Comparison of ENCODE assay signal across 8 mouse cellular contexts in genomic region chr12:111143005-111143508, GRCm38 (mm10). TPM values are rescaled to one million over a fixed set of nuclear protein-coding genes. Genes with fewer than 3 reads are reported as not detected.
DNase-seq lines count a peak whose midpoint lies in the region; ATAC-seq and TF ChIP-seq lines count a peak whose summit lies in the region.
"Had no signal": no experiment of that assay in that cellular context is flagged by ENCODE, and none has a peak within 500 bp of the region (broad histone marks: within the 10 kb centered on the region; RNA-seq: fewer than 3 reads in every experiment).

No protein-coding gene starts in this region.

- no peak overlapping the region for H3K4me2 ChIP-seq in limb, embryonic 11.5 days (ENCODE audit: low read depth, severe bottlenecking)
- peak overlapping the region; percentile 32 for H3K4me2 ChIP-seq in heart, postnatal 0 days (ENCODE audit: low read depth, low read length)
- peak overlapping the region; percentile 13; the same call in 1 of the 2 replicates for H3K4me2 ChIP-seq in lung, embryonic 16.5 days (ENCODE audit: low read depth, low read length)

- TF ChIP-seq POLR2A in small intestine, adult 2 months (IDR thresholded peaks at IDR 0.05; ENCODE audit: low read depth, low read length): no peak

- DNase-seq in limb, embryonic 11.5 days (ENCODE audit: low spot score): peak; percentile 56
- DNase-seq in limb, embryonic 10.5 days (ENCODE audit: low spot score): no peak
- peak; percentile 35 to 43 for DNase-seq in cerebellum, postnatal 36 days
- DNase-seq in heart, postnatal 0 days (ENCODE audit: low spot score): peak; percentile 15
- no peak for DNase-seq in urinary bladder, adult 2 months (ENCODE audit: low spot score)

- H3K4me1 ChIP-seq in limb, embryonic 11.5 days (ENCODE audit: control insufficient read depth, insufficient read depth, low read length): peaks cover 10% of the 10 kb centered on the region; the same call in 1 of the 2 replicates
- H3K4me1 ChIP-seq in limb, embryonic 10.5 days: peaks cover 26% of the 10 kb centered on the region
- H3K4me1 ChIP-seq in heart, postnatal 0 days (ENCODE audit: control insufficient read depth, insufficient read depth): peaks cover 19% of the 10 kb centered on the region
- peaks cover 14% of the 10 kb centered on the region for H3K4me1 ChIP-seq in lung, embryonic 16.5 days (replicated peaks; ENCODE audit: control insufficient read depth, insufficient read depth, low read length)
- H3K4me1 ChIP-seq in small intestine, adult 2 months (ENCODE audit: control insufficient read depth, insufficient read depth, insufficient read length, low read length): peaks cover 2% of the 10 kb centered on the region; the same call in 1 of the 2 replicates

- TF ChIP-seq EP300 in heart, postnatal 0 days (IDR thresholded peaks at IDR 0.05; ENCODE audit: low read depth): no peak

- no peak for ATAC-seq in limb, embryonic 11.5 days (ENCODE audit: insufficient number of reproducible peaks, low FRiP score, low TSS enrichment, low read depth)
- ATAC-seq in heart, postnatal 0 days (ENCODE audit: insufficient read depth, low read depth): peak; percentile 24; the same call in 1 of the 2 replicates
- peak; percentile 64 for ATAC-seq in lung, embryonic 16.5 days (ENCODE audit: low read depth)

- no peak overlapping the region for H3K9ac ChIP-seq in limb, embryonic 11.5 days (ENCODE audit: low read length)
- no peak overlapping the region for H3K9ac ChIP-seq in heart, postnatal 0 days (replicated peaks; ENCODE audit: low read depth, low read length)
- no peak overlapping the region for H3K9ac ChIP-seq in lung, embryonic 16.5 days (ENCODE audit: low read length)

- no peak overlapping the region for H3K27ac ChIP-seq in limb, embryonic 11.5 days (replicated peaks; ENCODE audit: low read depth, low read length)
- H3K27ac ChIP-seq in limb, embryonic 10.5 days: no peak overlapping the region
- no peak overlapping the region for H3K27ac ChIP-seq in heart, postnatal 0 days (ENCODE audit: low read depth)
- peak overlapping the region; percentile 47; the same call in 1 of the 2 replicates for H3K27ac ChIP-seq in lung, embryonic 16.5 days (ENCODE audit: low read length)
- no peak overlapping the region for H3K27ac ChIP-seq in small intestine, adult 2 months (ENCODE audit: insufficient read depth, low read depth, low read length)

- no peak overlapping the region for H3K4me3 ChIP-seq in limb, embryonic 11.5 days (ENCODE audit: low read depth, low read length)
- H3K4me3 ChIP-seq in limb, embryonic 10.5 days: no peak overlapping the region
- H3K4me3 ChIP-seq in heart, postnatal 0 days (ENCODE audit: low read depth, low read length): no peak overlapping the region
- no peak overlapping the region for H3K4me3 ChIP-seq in lung, embryonic 16.5 days (ENCODE audit: low read length)
- no peak overlapping the region for H3K4me3 ChIP-seq in small intestine, adult 2 months (ENCODE audit: low read depth, low read length)
- H3K4me3 ChIP-seq: erythroblast, embryonic 14.5 days had no signal

- TF ChIP-seq CTCF in heart, postnatal 0 days (IDR thresholded peaks at IDR 0.05; ENCODE audit: low read depth): peak; percentile 11; the same call in 1 of the 2 replicates
- TF ChIP-seq CTCF in small intestine, adult 2 months (IDR thresholded peaks at IDR 0.05; ENCODE audit: extremely low read depth, insufficient read length, insufficient replicate concordance, low read depth, low read length): peak; percentile 17; the same call in 1 of the 2 replicates

- no peaks in the 10 kb centered on the region for H3K27me3 ChIP-seq in limb, embryonic 11.5 days (ENCODE audit: control insufficient read depth, insufficient read depth, low read length)
- H3K27me3 ChIP-seq in limb, embryonic 10.5 days (ENCODE audit: low read depth, poor library complexity, severe bottlenecking): no peaks in the 10 kb centered on the region
- H3K27me3 ChIP-seq in heart, postnatal 0 days (ENCODE audit: control insufficient read depth, insufficient read depth, low read length): no peaks in the 10 kb centered on the region
- no peaks in the 10 kb centered on the region; the same call in 1 of the 2 replicates for H3K27me3 ChIP-seq in lung, embryonic 16.5 days (ENCODE audit: control insufficient read depth, insufficient read depth, low read depth, low read length)
- H3K27me3 ChIP-seq in small intestine, adult 2 months (ENCODE audit: control insufficient read depth, insufficient read depth, low read length): no peaks in the 10 kb centered on the region

- no peaks in the 10 kb centered on the region for H3K9me3 ChIP-seq in limb, embryonic 11.5 days (ENCODE audit: control insufficient read depth, low read length)
- H3K9me3 ChIP-seq in limb, embryonic 10.5 days (replicated peaks): no peaks in the 10 kb centered on the region
- H3K9me3 ChIP-seq in heart, postnatal 0 days (replicated peaks; ENCODE audit: control insufficient read depth, low read length): no peaks in the 10 kb centered on the region
- peaks cover 4% of the 10 kb centered on the region; the same call in 1 of the 2 replicates for H3K9me3 ChIP-seq in lung, embryonic 16.5 days (ENCODE audit: control insufficient read depth, low read length)

- WGBS in limb, embryonic 11.5 days: 28% methylated on average over 12 of the region's 12 CpGs
- 29% methylated on average over 12 of the region's 12 CpGs for WGBS in limb, embryonic 10.5 days
- 18% methylated on average over 12 of the region's 12 CpGs for WGBS in heart, postnatal 0 days
- 25% methylated on average over 12 of the region's 12 CpGs for WGBS in lung, embryonic 16.5 days
- WGBS in small intestine, adult 2 months: 36% methylated on average over 12 of the region's 12 CpGs

- no peaks in the 10 kb centered on the region for H3K36me3 ChIP-seq in limb, embryonic 11.5 days (ENCODE audit: control insufficient read depth, insufficient read depth, low read length)
- H3K36me3 ChIP-seq in limb, embryonic 10.5 days: no peaks in the 10 kb centered on the region
- H3K36me3 ChIP-seq in heart, postnatal 0 days (replicated peaks; ENCODE audit: control insufficient read depth, insufficient read depth, low read length): no peaks in the 10 kb centered on the region
- H3K36me3 ChIP-seq in lung, embryonic 16.5 days (ENCODE audit: control insufficient read depth, insufficient read depth, low read length): no peaks in the 10 kb centered on the region
- H3K36me3 ChIP-seq in small intestine, adult 2 months (ENCODE audit: control insufficient read depth, insufficient read depth, low read length): no peaks in the 10 kb centered on the region

RNA-seq across cellular contexts. Expression of gene Traf3, which starts 23.1 kb away (rescaled TPM):
- polyA plus RNA-seq in limb, embryonic 11.5 days (2014; fragmentation: Nextera tagmentation; extraction: Ambion mirVana): 9.8 and 10.8 TPM in 2 replicates
- 9.6 and 10.9 TPM in 2 replicates for polyA plus RNA-seq in limb, embryonic 10.5 days (2016; fragmentation: Nextera tagmentation; extraction: Ambion mirVana)
- total RNA-seq in heart, postnatal 0 days (2014; rRNA removed; ENCODE audit: low replicate concordance): 7.2 and 8.3 TPM in 2 replicates
- 2.9 and 3.2 TPM in 2 replicates for polyA plus RNA-seq in heart, postnatal 0 days (2015; fragmentation: Nextera tagmentation; extraction: Ambion mirVana)
- 5.8 and 7.7 TPM in 2 replicates for polyA plus RNA-seq in lung, embryonic 16.5 days (2015; fragmentation: Nextera tagmentation; extraction: Ambion mirVana)
- polyA plus RNA-seq in small intestine, adult 2 months (2012; rRNA removed): 8.8 and 13.5 TPM in 2 replicates
- polyA plus RNA-seq in urinary bladder, adult 2 months (2012; rRNA removed): 18.2 and 20.4 TPM in 2 replicates

RNA-seq across cellular contexts. Expression of gene 4930595D18Rik, which starts 41.2 kb away (rescaled TPM):
- not detected in 2 replicates for polyA plus RNA-seq in limb, embryonic 11.5 days (2014; fragmentation: Nextera tagmentation; extraction: Ambion mirVana)
- polyA plus RNA-seq in limb, embryonic 10.5 days (2016; fragmentation: Nextera tagmentation; extraction: Ambion mirVana): not detected in 2 replicates
- not detected in 2 replicates for total RNA-seq in heart, postnatal 0 days (2014; rRNA removed; ENCODE audit: low replicate concordance)
- polyA plus RNA-seq in heart, postnatal 0 days (2015; fragmentation: Nextera tagmentation; extraction: Ambion mirVana): not detected in 2 replicates
- polyA plus RNA-seq in lung, embryonic 16.5 days (2015; fragmentation: Nextera tagmentation; extraction: Ambion mirVana): not detected in 2 replicates
- not detected in 2 replicates for polyA plus RNA-seq in small intestine, adult 2 months (2012; rRNA removed)
- not detected in 2 replicates for polyA plus RNA-seq in urinary bladder, adult 2 months (2012; rRNA removed)
- polyA plus RNA-seq: erythroblast, embryonic 14.5 days had no signal

Comparison
In these comparisons a context has a peak if more than half of its experiments do, and no peak if none do; other contexts are left out.
1. DNase-seq: peak in limb, embryonic 11.5 days (single experiment), cerebellum, postnatal 36 days (2 of 2) and heart, postnatal 0 days (single experiment); none in limb, embryonic 10.5 days (single experiment) and urinary bladder, adult 2 months (single experiment).